In genomic region chr7:121803011-121803410, GRCm38 (mm10) we compare ENCODE assay signal across 16 mouse cellular contexts.
"Had no signal": no experiment of that assay in that cellular context is flagged by ENCODE, and none has a peak within 500 bp of the region (broad histone marks: within the 10 kb centered on the region; RNA-seq: fewer than 3 reads in every experiment).

No protein-coding gene starts in this region.

- H3K27me3 ChIP-seq: midbrain, embryonic 12.5 days; neural tube, embryonic 13.5 days; neural tube, embryonic 15.5 days had no signal

- H3K9me3 ChIP-seq: midbrain, embryonic 10.5 days; midbrain, embryonic 12.5 days; neural tube, embryonic 13.5 days; neural tube, embryonic 15.5 days had no signal

- DNase-seq: lung, embryonic 14.5 days; midbrain, embryonic 14.5 days; retina, postnatal 1 day; right cerebral cortex, adult 18-20 months; right cerebral cortex, postnatal 25 days; right cerebral cortex, postnatal 4 days; spleen, adult 18-20 months; thymus, adult 2 months; thymus, postnatal 14 days; thymus, postnatal 36 days had no signal

- H3K36me3 ChIP-seq: midbrain, embryonic 10.5 days; midbrain, embryonic 12.5 days; neural tube, embryonic 13.5 days; neural tube, embryonic 15.5 days had no signal

- ATAC-seq: midbrain, embryonic 16.5 days had no signal

- H3K27ac ChIP-seq: midbrain, embryonic 10.5 days; midbrain, embryonic 12.5 days; neural tube, embryonic 13.5 days; neural tube, embryonic 15.5 days had no signal

- H3K4me1 ChIP-seq: midbrain, embryonic 10.5 days; midbrain, embryonic 12.5 days; neural tube, embryonic 13.5 days; neural tube, embryonic 15.5 days had no signal

- H3K4me2 ChIP-seq: lung, embryonic 14.5 days; midbrain, embryonic 12.5 days; neural tube, embryonic 13.5 days; neural tube, embryonic 15.5 days had no signal

- H3K4me3 ChIP-seq: midbrain, embryonic 10.5 days; midbrain, embryonic 12.5 days; myocyte; neural tube, embryonic 13.5 days; neural tube, embryonic 15.5 days had no signal

- H3K9ac ChIP-seq: lung, embryonic 14.5 days; midbrain, embryonic 12.5 days; neural tube, embryonic 13.5 days; neural tube, embryonic 15.5 days had no signal
